Comparison of ENCODE assay signal across 22 mouse cellular contexts in genomic region chr1:5311656-5312055, GRCm38 (mm10).
A peak's percentile ranks its signal among the peaks of the same experiment; 100 is the strongest.
DNase-seq lines count a peak whose midpoint lies in the region; ATAC-seq and TF ChIP-seq lines count a peak whose summit lies in the region.
"Had no signal": no experiment of that assay in that cellular context is flagged by ENCODE, and none has a peak within 500 bp of the region (broad histone marks: within the 10 kb centered on the region; RNA-seq: fewer than 3 reads in every experiment).

No protein-coding gene starts in this region.

- H3K4me1 ChIP-seq in kidney, adult 2 months (ENCODE audit: control insufficient read depth, insufficient read depth, low read length) = 0 out of 2 replicates have a peak, but pooled peaks cover 2% of the 10 kb centered on the region
- no peaks in the 10 kb centered on the region for H3K4me1 ChIP-seq in kidney, embryonic 14.5 days (ENCODE audit: control insufficient read depth, insufficient read depth, low read length)
- H3K4me1 ChIP-seq: embryonic facial prominence, embryonic 13.5 days; embryonic facial prominence, embryonic 15.5 days; forebrain, embryonic 10.5 days; forebrain, embryonic 12.5 days had no signal

- WGBS in kidney, adult 2 months = 61% methylated on average over 3 of the region's 3 CpGs
- WGBS in kidney, embryonic 14.5 days = 88% methylated on average over 3 of the region's 3 CpGs

- no peaks in the 10 kb centered on the region for H3K36me3 ChIP-seq in kidney, adult 2 months (ENCODE audit: control insufficient read depth, insufficient read depth, low read length)
- no peaks in the 10 kb centered on the region for H3K36me3 ChIP-seq in kidney, embryonic 14.5 days (ENCODE audit: control insufficient read depth, insufficient read depth, low read length)
- H3K36me3 ChIP-seq: embryonic facial prominence, embryonic 13.5 days; embryonic facial prominence, embryonic 15.5 days; forebrain, embryonic 10.5 days; forebrain, embryonic 12.5 days had no signal

- ATAC-seq in kidney, embryonic 14.5 days (ENCODE audit: low FRiP score, low TSS enrichment) = no peak
- ATAC-seq: forebrain, embryonic 14.5 days; forebrain, embryonic 16.5 days had no signal

- peak; percentile 66 for DNase-seq in kidney, adult 2 months
- no peak for DNase-seq in kidney, postnatal 10 days
- DNase-seq in kidney, adult 9 months = peak; percentile 61
- DNase-seq in A20 (ENCODE audit: low read depth, low spot score) = peak; percentile 65
- DNase-seq: adrenal gland, adult 2 months; adrenal gland, postnatal 10 days; adrenal gland, postnatal 25 days; cerebellum, adult 11 months; cerebellum, adult 18-20 months; cerebellum, adult 8-10 months; cerebellum, adult 9-11 months; cerebellum, postnatal 14 days; cerebellum, postnatal 36 days; embryo, embryonic 11 days had no signal

- no peak overlapping the region for H3K9ac ChIP-seq in kidney, embryonic 14.5 days (ENCODE audit: low read depth, low read length)
- H3K9ac ChIP-seq: embryonic facial prominence, embryonic 13.5 days; embryonic facial prominence, embryonic 15.5 days; forebrain, embryonic 12.5 days had no signal

- H3K4me3 ChIP-seq in kidney, adult 2 months (ENCODE audit: insufficient read depth, low read depth, low read length) = no peak overlapping the region
- H3K4me3 ChIP-seq in kidney, embryonic 14.5 days (ENCODE audit: low read length) = no peak overlapping the region
- H3K4me3 ChIP-seq: embryonic facial prominence, embryonic 13.5 days; embryonic facial prominence, embryonic 15.5 days; erythroblast, embryonic 14.5 days; forebrain, embryonic 10.5 days; forebrain, embryonic 12.5 days had no signal

- H3K27ac ChIP-seq in kidney, adult 2 months (ENCODE audit: insufficient read depth, low read depth, low read length) = no peak overlapping the region
- no peak overlapping the region for H3K27ac ChIP-seq in kidney, embryonic 14.5 days (ENCODE audit: low read depth, low read length)
- H3K27ac ChIP-seq: embryonic facial prominence, embryonic 13.5 days; embryonic facial prominence, embryonic 15.5 days; forebrain, embryonic 10.5 days; forebrain, embryonic 12.5 days had no signal

- no peak for TF ChIP-seq CTCF in kidney, adult 2 months (conservative IDR thresholded peaks at IDR 0.05; ENCODE audit: insufficient read depth, insufficient read length, low read depth, low read length)

- TF ChIP-seq POLR2A in kidney, adult 2 months (IDR thresholded peaks at IDR 0.05; ENCODE audit: low read depth, low read length) = no peak

- no peak overlapping the region for H3K4me2 ChIP-seq in kidney, embryonic 14.5 days (replicated peaks; ENCODE audit: low read depth, low read length)
- H3K4me2 ChIP-seq: embryonic facial prominence, embryonic 13.5 days; embryonic facial prominence, embryonic 15.5 days; forebrain, embryonic 12.5 days had no signal

- H3K27me3 ChIP-seq in kidney, adult 2 months (replicated peaks; ENCODE audit: control insufficient read depth, insufficient read depth, low read length) = no peaks in the 10 kb centered on the region
- H3K27me3 ChIP-seq in kidney, embryonic 14.5 days (ENCODE audit: control insufficient read depth, insufficient read depth, low read length) = no peaks in the 10 kb centered on the region
- H3K27me3 ChIP-seq: embryonic facial prominence, embryonic 13.5 days; embryonic facial prominence, embryonic 15.5 days; forebrain, embryonic 12.5 days had no signal

- no peaks in the 10 kb centered on the region for H3K9me3 ChIP-seq in kidney, embryonic 14.5 days (ENCODE audit: control insufficient read depth, low read length)
- H3K9me3 ChIP-seq: embryonic facial prominence, embryonic 13.5 days; embryonic facial prominence, embryonic 15.5 days; forebrain, embryonic 12.5 days had no signal
